ENCODE assay signal across 11 mouse cellular contexts in genomic region chr9:32816649-32817425, GRCm38 (mm10).
DNase-seq lines count a peak whose midpoint lies in the region; ATAC-seq lines count a peak whose summit lies in the region.
"Had no signal": no experiment of that assay in that cellular context is flagged by ENCODE, and none has a peak within 500 bp of the region (broad histone marks: within the 10 kb centered on the region; RNA-seq: fewer than 3 reads in every experiment).

No protein-coding gene starts in this region.

- DNase-seq in gastrocnemius, adult 18-20 months (ENCODE audit: low spot score) = peak; percentile 49
- DNase-seq in gastrocnemius, postnatal 4 days (ENCODE audit: low spot score in 2 of 2) = no peak
- DNase-seq in adrenal gland, postnatal 10 days = peak; percentile 31
- DNase-seq in heart, postnatal 14 days = peak; percentile 32 to 41
- DNase-seq in kidney, postnatal 4 days = peak; percentile 58 to 71
- DNase-seq in layer of hippocampus, postnatal 36 days = no peak
- DNase-seq in frontal cortex, postnatal 14 days (ENCODE audit: low spot score in 2 of 2) = no peak
- DNase-seq: cerebellum, adult 9-11 months had no signal

- no peaks in the 10 kb centered on the region for H3K36me3 ChIP-seq in forebrain, embryonic 13.5 days (ENCODE audit: poor library complexity, severe bottlenecking)
- H3K36me3 ChIP-seq: hindbrain, embryonic 13.5 days had no signal

- ATAC-seq in forebrain, embryonic 13.5 days = no peak

- no peaks in the 10 kb centered on the region for H3K27me3 ChIP-seq in forebrain, embryonic 13.5 days
- H3K27me3 ChIP-seq: hindbrain, embryonic 13.5 days had no signal

- H3K9me3 ChIP-seq in forebrain, embryonic 13.5 days (replicated peaks) = no peaks in the 10 kb centered on the region
- H3K9me3 ChIP-seq: hindbrain, embryonic 13.5 days; megakaryocyte, embryonic 14.5 days had no signal

- H3K27ac ChIP-seq in forebrain, embryonic 13.5 days = no peak overlapping the region
- H3K27ac ChIP-seq: hindbrain, embryonic 13.5 days had no signal

- intact Hi-C loops in heart, postnatal 14 days (cut with DNase I) = no loop called here

- H3K4me2 ChIP-seq in forebrain, embryonic 13.5 days = no peak overlapping the region
- H3K4me2 ChIP-seq: hindbrain, embryonic 13.5 days had no signal

- H3K4me3 ChIP-seq in forebrain, embryonic 13.5 days = no peak overlapping the region
- H3K4me3 ChIP-seq: hindbrain, embryonic 13.5 days; megakaryocyte, embryonic 14.5 days had no signal

- no peaks in the 10 kb centered on the region for H3K4me1 ChIP-seq in forebrain, embryonic 13.5 days
- H3K4me1 ChIP-seq: hindbrain, embryonic 13.5 days; megakaryocyte, embryonic 14.5 days had no signal

- no peak overlapping the region for H3K9ac ChIP-seq in forebrain, embryonic 13.5 days
- H3K9ac ChIP-seq: hindbrain, embryonic 13.5 days had no signal

- 83% methylated on average over 9 of the region's 9 CpGs for WGBS in forebrain, embryonic 13.5 days

Comparison
In these comparisons a context has a peak if more than half of its experiments do, and no peak if none do; other contexts are left out.
1. DNase-seq: peak in gastrocnemius, adult 18-20 months (single experiment), adrenal gland, postnatal 10 days (single experiment), heart, postnatal 14 days (2 of 2) and kidney, postnatal 4 days (2 of 2); none in gastrocnemius, postnatal 4 days (0 of 2), layer of hippocampus, postnatal 36 days (0 of 2) and frontal cortex, postnatal 14 days (0 of 2).